Comparison of ENCODE assay signal across 24 mouse cellular contexts in genomic region chr3:122637280-122637679, GRCm38 (mm10). TPM values are rescaled to one million over a fixed set of nuclear protein-coding genes. Genes with fewer than 3 reads are reported as not detected.
DNase-seq lines count a peak whose midpoint lies in the region; TF ChIP-seq lines count a peak whose summit lies in the region.
"Had no signal": no experiment of that assay in that cellular context is flagged by ENCODE, and none has a peak within 500 bp of the region (broad histone marks: within the 10 kb centered on the region; RNA-seq: fewer than 3 reads in every experiment).

No protein-coding gene starts in this region.

- no peak overlapping the region for H3K9ac ChIP-seq in heart, adult 2 months (ENCODE audit: low read depth, low read length)
- H3K9ac ChIP-seq: embryonic facial prominence, embryonic 13.5 days; forebrain, embryonic 13.5 days; heart, embryonic 15.5 days; hindbrain, embryonic 12.5 days; hindbrain, embryonic 15.5 days had no signal

- no peaks in the 10 kb centered on the region for H3K36me3 ChIP-seq in heart, adult 2 months (ENCODE audit: control insufficient read depth, insufficient read depth, low read length)
- H3K36me3 ChIP-seq in kidney, adult 2 months (ENCODE audit: control insufficient read depth, insufficient read depth, low read length): no peaks in the 10 kb centered on the region
- H3K36me3 ChIP-seq: embryonic facial prominence, embryonic 10.5 days; embryonic facial prominence, embryonic 13.5 days; heart, embryonic 10.5 days; heart, embryonic 15.5 days; hindbrain, embryonic 12.5 days; hindbrain, embryonic 15.5 days had no signal

- no peaks in the 10 kb centered on the region for H3K79me2 ChIP-seq in heart, adult 2 months (replicated peaks; ENCODE audit: control insufficient read depth, insufficient read depth, low read length)

- no peak for TF ChIP-seq EP300 in heart, adult 2 months (IDR thresholded peaks at IDR 0.05; ENCODE audit: insufficient read depth, low read depth, low read length)

- H3K4me1 ChIP-seq in heart, adult 2 months (ENCODE audit: control insufficient read depth, insufficient read depth, low read length): peaks cover 10% of the 10 kb centered on the region
- H3K4me1 ChIP-seq in kidney, adult 2 months (ENCODE audit: control insufficient read depth, insufficient read depth, low read length): peaks cover 15% of the 10 kb centered on the region; the same call in 1 of the 2 replicates
- peaks cover 9% of the 10 kb centered on the region for H3K4me1 ChIP-seq in lung, adult 2 months (ENCODE audit: control insufficient read depth, insufficient read depth, low read length)

- no peak for TF ChIP-seq POLR2A in heart, adult 2 months (IDR thresholded peaks at IDR 0.05; ENCODE audit: insufficient read depth, low read depth, low read length)
- no peak for TF ChIP-seq POLR2A in kidney, adult 2 months (IDR thresholded peaks at IDR 0.05; ENCODE audit: low read depth, low read length)
- no peak for TF ChIP-seq POLR2A in lung, adult 2 months (IDR thresholded peaks at IDR 0.05; ENCODE audit: borderline replicate concordance, extremely low read depth, low read depth, low read length)

- H3K27ac ChIP-seq in heart, adult 2 months: peak overlapping the region; percentile 65
- H3K27ac ChIP-seq in kidney, adult 2 months (ENCODE audit: insufficient read depth, low read depth, low read length): no peak overlapping the region
- H3K27ac ChIP-seq: embryonic facial prominence, embryonic 10.5 days; embryonic facial prominence, embryonic 13.5 days; forebrain, embryonic 13.5 days; heart, embryonic 10.5 days; heart, embryonic 15.5 days; hindbrain, embryonic 12.5 days; hindbrain, embryonic 15.5 days had no signal

- no peak overlapping the region for H3K4me3 ChIP-seq in heart, adult 2 months
- H3K4me3 ChIP-seq in kidney, adult 2 months (ENCODE audit: insufficient read depth, low read depth, low read length): no peak overlapping the region
- no peak overlapping the region for H3K4me3 ChIP-seq in lung, adult 2 months (replicated peaks; ENCODE audit: extremely low read depth, low read depth, low read length)
- H3K4me3 ChIP-seq: embryonic facial prominence, embryonic 10.5 days; embryonic facial prominence, embryonic 13.5 days; erythroblast, embryonic 14.5 days; forebrain, embryonic 13.5 days; heart, embryonic 10.5 days; heart, embryonic 15.5 days; hindbrain, embryonic 12.5 days; hindbrain, embryonic 15.5 days had no signal

- WGBS in heart, adult 2 months: 26% methylated on average over 1 of the region's 1 CpGs
- 58% methylated on average over 1 of the region's 1 CpGs for WGBS in kidney, adult 2 months
- WGBS in lung, adult 2 months: 44% methylated on average over 1 of the region's 1 CpGs

- intact Hi-C loops in heart, adult 2 months (cut with DNase I): loop anchor here (1.0 to 10.0 kb wide), 3 partner anchors 8 to 752 kb away; no protein-coding TSS in a partner anchor
- intact Hi-C loops in heart, postnatal 25 days (cut with DNase I): loop anchor here (1.0 to 5.0 kb wide), 4 partner anchors 16 to 750 kb away; no protein-coding TSS in a partner anchor

- H3K27me3 ChIP-seq in heart, adult 2 months (ENCODE audit: control insufficient read depth, insufficient read depth, low read length): no peaks in the 10 kb centered on the region
- no peaks in the 10 kb centered on the region for H3K27me3 ChIP-seq in kidney, adult 2 months (replicated peaks; ENCODE audit: control insufficient read depth, insufficient read depth, low read length)
- H3K27me3 ChIP-seq: forebrain, embryonic 13.5 days; hindbrain, embryonic 12.5 days; hindbrain, embryonic 15.5 days had no signal

- no peak for TF ChIP-seq CTCF in heart, adult 2 months (IDR thresholded peaks at IDR 0.05)
- TF ChIP-seq CTCF in kidney, adult 2 months (conservative IDR thresholded peaks at IDR 0.05; ENCODE audit: insufficient read depth, insufficient read length, low read depth, low read length): no peak
- TF ChIP-seq CTCF in lung, adult 2 months (IDR thresholded peaks at IDR 0.05; ENCODE audit: insufficient read depth, low read length): no peak

- no peak for DNase-seq in heart, adult 2 months
- DNase-seq in heart, postnatal 25 days (ENCODE audit: low spot score): no peak
- DNase-seq in kidney, adult 2 months: peak; percentile 56
- no peak for DNase-seq in kidney, adult 8-10 months
- DNase-seq in lung, postnatal 36 days: peak; percentile 51
- DNase-seq in lung, adult 2 months: no peak
- DNase-seq: adrenal gland, adult 2 months; adrenal gland, postnatal 14 days; cerebellum, adult 11-12 months; cerebellum, adult 8-10 months; cerebellum, postnatal 10 days; cerebellum, postnatal 36 days; embryo, embryonic 11 days; gastrocnemius, postnatal 14 days; heart, postnatal 10 days had no signal

RNA-seq across cellular contexts. Expression of gene Fnbp1l, which starts 17.8 kb away (rescaled TPM):
- 10 to 100 TPM; 17.2 to 17.4 TPM for total RNA-seq in heart, adult 2 months (2021)
- polyA plus RNA-seq in heart, adult 2 months (2012; rRNA removed): 7.6 and 15.0 TPM in 2 replicates
- 10 to 100 TPM; 19.2 to 20.3 TPM for total RNA-seq in heart, postnatal 25 days (2021)
- 18.5 and 23.0 TPM in 2 replicates for polyA plus RNA-seq in kidney, adult 2 months (2012; rRNA removed)
- polyA plus RNA-seq in lung, adult 2 months (2012; rRNA removed): 20.1 and 40.4 TPM in 2 replicates
- total RNA-seq: MEL had no signal
- polyA plus RNA-seq: erythroblast, embryonic 14.5 days had no signal

Comparison
In these comparisons a context has a peak if more than half of its experiments do, and no peak if none do; other contexts are left out.
1. DNase-seq: peak in kidney, adult 2 months (single experiment) and lung, postnatal 36 days (single experiment); none in heart, adult 2 months (0 of 2), heart, postnatal 25 days (single experiment), kidney, adult 8-10 months (0 of 2) and lung, adult 2 months (single experiment).